Mouse (Mus musculus): ENCODE data around the gene Wbp1.

- TF ChIP-seq POLR2A (IDR thresholded peaks at IDR 0.05; ENCODE audit: low read depth, low read length) (no peak), CTCF (IDR thresholded peaks at IDR 0.05; ENCODE audit: extremely low read depth, insufficient read depth, insufficient read length, insufficient replicate concordance) (no peak)
These were observed 728 bp upstream of the Wbp1 start for GRCm38 (mm10) chr6:83121863-83122710.

All from spleen, adult 2 months (tissue).